Mouse (Mus musculus) heart, postnatal 0 days (tissue): ENCODE results near the gene Snai1. TPM values are rescaled to one million over a fixed set of nuclear protein-coding genes. Genes with fewer than 3 reads are reported as not detected.

ENCODE experiments used
- ATAC-seq: fragments of 200-750 bp; cut with Nextera tagmentation; 2 replicates; pipeline ENCODE4 v1.8.0; 2017; ENCODE audit warnings: low read depth, moderate number of reproducible peaks, moderate library complexity; ENCODE audit not compliant: insufficient read depth
- DNase-seq: peaks from one replicate; pipeline ENCODE4 v3.0.0-alpha.2; 2016; ENCODE audit warnings: low spot score
- H3K27ac ChIP-seq: fragments of 300-500 bp; sonication (generic); 2 replicates; pipeline ENCODE4 v1.5.1; 2014; ENCODE audit warnings: low read depth, mild to moderate bottlenecking
- H3K27me3 ChIP-seq: fragments of 300-500 bp; sonication (generic); 2 replicates; pipeline ENCODE4 v1.6.1; 2014; ENCODE audit warnings: low read length, mixed read lengths; ENCODE audit not compliant: control insufficient read depth, insufficient read depth
- H3K36me3 ChIP-seq: fragments of 300-500 bp; sonication (generic); replicated peaks from 2 replicates; pipeline ENCODE4 v1.6.1; 2014; ENCODE audit warnings: low read length, mixed read lengths; ENCODE audit not compliant: control insufficient read depth, insufficient read depth
- H3K4me1 ChIP-seq: fragments of 300-500 bp; sonication (generic); 2 replicates; pipeline ENCODE4 v1.6.1; 2014; ENCODE audit warnings: antibody characterized with exemption; ENCODE audit not compliant: control insufficient read depth, insufficient read depth
- H3K4me2 ChIP-seq: fragments of 300-500 bp; sonication (generic); 2 replicates; pipeline ENCODE4 v1.6.1; 2014; ENCODE audit warnings: low read depth, mild to moderate bottlenecking, low read length, moderate library complexity
- H3K4me3 ChIP-seq: fragments of 300-500 bp; sonication (generic); 2 replicates; pipeline ENCODE4 v1.5.1; 2014; ENCODE audit warnings: low read depth, low read length
- H3K9ac ChIP-seq: fragments of 300-500 bp; sonication (generic); replicated peaks from 2 replicates; pipeline ENCODE4 v1.6.1; 2014; ENCODE audit warnings: low read depth, low read length, mixed read lengths
- H3K9me3 ChIP-seq: fragments of 300-500 bp; sonication (generic); replicated peaks from 2 replicates; pipeline ENCODE4 v1.6.1; 2016; ENCODE audit warnings: low read length; ENCODE audit not compliant: control insufficient read depth
- CTCF ChIP-seq: IDR thresholded peaks from 2 replicates; pipeline ENCODE4 v1.5.1; 2016; ENCODE audit warnings: antibody characterized with exemption, control low read depth, low read depth
- EP300 ChIP-seq: IDR thresholded peaks from 2 replicates; pipeline ENCODE4 v1.6.1; 2016; ENCODE audit warnings: antibody characterized with exemption, low read depth
- WGBS: fragments of 180-500 bp; shearing (Covaris S2); extraction: QIAGEN DNeasy Blood & Tissue Kit; methylation state at CpG from one replicate; pipeline ENCODE4 v1.1.7; 2014; 5-methylcytosine and 5-hydroxymethylcytosine counted together
- polyA plus RNA-seq: library from polyadenylated mRNA; unstranded; fragments of >200 nt; fragmentation: Nextera tagmentation; extraction: Ambion mirVana; gene quantifications from 2 replicates; pipeline ENCODE4 v1.2.1, GENCODE M21; 2015
- total RNA-seq: library from RNA; depleted of rRNA; stranded (reverse); fragments of >200 nt; gene quantifications from 2 replicates; pipeline ENCODE4 v1.2.3, GENCODE M21; 2014; ENCODE audit warnings: low replicate concordance; rRNA removed

Gene Snai1
- total and polyA plus RNA-seq, 2 experiments from 2014 or later = 6.0 TPM; not detected in 1

GRCm38 (mm10) chr2:167583161-167583952, 45.4 kb downstream of the Snai1 start:
- Histone ChIP-seq H3K36me3 (no peaks in the 10 kb centered on the region), H3K4me1 (peaks cover 10% of the 10 kb centered on the region; the same call in 1 of the 2 replicates), H3K27ac (peak overlapping the region; percentile 26), H3K27me3 (no peaks in the 10 kb centered on the region), H3K4me2 (no peak overlapping the region), H3K9me3 (no peaks in the 10 kb centered on the region), H3K4me3 (no peak overlapping the region), H3K9ac (peak overlapping the region; percentile 29; the same call in 1 of the 2 replicates)
- DNase-seq (no peak), ATAC-seq (0 out of 2 replicates have a peak, but pooled peaks have one; percentile 36)
- TF ChIP-seq CTCF (no peak), EP300 (no peak)
- WGBS = 26% methylated on average over 10 of the region's 10 CpGs

GRCm38 (mm10) chr2:167585273-167585672, 47.3 kb downstream of the Snai1 start:
- H3K4me3 ChIP-seq = no peak overlapping the region
- DNase-seq = no peak
- no peak for TF ChIP-seq CTCF
- no peak for TF ChIP-seq EP300
- no peak overlapping the region for H3K4me2 ChIP-seq
- peaks cover 10% of the 10 kb centered on the region; the same call in 1 of the 2 replicates for H3K4me1 ChIP-seq
- no peak overlapping the region for H3K9ac ChIP-seq
- H3K36me3 ChIP-seq = no peaks in the 10 kb centered on the region
- 68% methylated on average over 2 of the region's 2 CpGs for WGBS
- ATAC-seq = no peak
- no peaks in the 10 kb centered on the region for H3K27me3 ChIP-seq
- H3K27ac ChIP-seq = no peak overlapping the region
- no peaks in the 10 kb centered on the region for H3K9me3 ChIP-seq

- WGBS = 41% methylated on average over 8 of the region's 8 CpGs
- H3K36me3 ChIP-seq = no peaks in the 10 kb centered on the region
- H3K9ac ChIP-seq = no peak overlapping the region
- peaks cover 10% of the 10 kb centered on the region; the same call in 1 of the 2 replicates for H3K4me1 ChIP-seq
- no peak overlapping the region for H3K4me3 ChIP-seq
- ATAC-seq (no peak), DNase-seq (no peak)
- no peaks in the 10 kb centered on the region for H3K27me3 ChIP-seq
- TF ChIP-seq EP300 (no peak), CTCF (no peak)
- no peak overlapping the region for H3K4me2 ChIP-seq
- H3K27ac ChIP-seq = peak overlapping the region; percentile 48
- no peaks in the 10 kb centered on the region for H3K9me3 ChIP-seq
Observed at GRCm38 (mm10) chr2:167586041-167586440, 48.0 kb downstream of the Snai1 start.

GRCm38 (mm10) chr2:167586976-167587375, 49.0 kb downstream of the Snai1 start:
- Histone ChIP-seq H3K4me2 (no peak overlapping the region), H3K4me3 (no peak overlapping the region), H3K4me1 (peaks cover 10% of the 10 kb centered on the region; the same call in 1 of the 2 replicates), H3K27me3 (no peaks in the 10 kb centered on the region), H3K27ac (peak overlapping the region; percentile 48; the same call in 1 of the 2 replicates), H3K9ac (no peak overlapping the region), H3K36me3 (no peaks in the 10 kb centered on the region), H3K9me3 (no peaks in the 10 kb centered on the region)
- ATAC-seq (no peak), DNase-seq (no peak)
- 43% methylated on average over 9 of the region's 9 CpGs for WGBS
- TF ChIP-seq EP300 (no peak), CTCF (no peak)

- Histone ChIP-seq H3K4me3 (peak overlapping the region; percentile 34), H3K27ac (peak overlapping the region; percentile 91), H3K4me2 (peak overlapping the region; percentile 55), H3K9me3 (no peaks in the 10 kb centered on the region), H3K36me3 (no peaks in the 10 kb centered on the region), H3K4me1 (peaks cover 3% of the 10 kb centered on the region), H3K9ac (peak overlapping the region; percentile 58), H3K27me3 (no peaks in the 10 kb centered on the region)
- 0 out of 2 replicates have a peak, but pooled peaks have one; percentile 11 for TF ChIP-seq CTCF
- TF ChIP-seq EP300 = no peak
- 30% methylated on average over 21 of the region's 21 CpGs for WGBS
- DNase-seq = peak; percentile 40
- peak; percentile 55 for ATAC-seq
Observed at GRCm38 (mm10) chr2:167588774-167589577, 51.0 kb downstream of the Snai1 start.

Other genes starting within 250 kb of the Snai1 start
- 24.2 and 30.1 TPM in 2 replicates for gene B4galt5, start 189.0 kb upstream of the Snai1 start, total RNA-seq
- gene B4galt5, start 189.0 kb upstream of the Snai1 start, polyA plus RNA-seq = 6.5 and 7.5 TPM in 2 replicates
- gene Slc9a8, start 116.5 kb upstream of the Snai1 start, total RNA-seq = 31.9 and 51.5 TPM in 2 replicates
- gene Slc9a8, start 116.5 kb upstream of the Snai1 start, polyA plus RNA-seq = 9.9 and 10.7 TPM in 2 replicates
- 90.0 and 102 TPM in 2 replicates for gene Rnf114, start 45.5 kb upstream of the Snai1 start, total RNA-seq
- gene Rnf114, start 45.5 kb upstream of the Snai1 start, polyA plus RNA-seq = 63.6 and 73.9 TPM in 2 replicates
- 17.2 and 17.6 TPM in 2 replicates for gene Spata2, start 45.3 kb upstream of the Snai1 start, total RNA-seq
- gene Spata2, start 45.3 kb upstream of the Snai1 start, polyA plus RNA-seq = 9.1 and 12.2 TPM in 2 replicates
- 74.5 and 94.6 TPM in 2 replicates for gene Ube2v1, start 93.9 kb downstream of the Snai1 start, total RNA-seq
- 150 and 152 TPM in 2 replicates for gene Ube2v1, start 93.9 kb downstream of the Snai1 start, polyA plus RNA-seq
- gene Gm20431, start 123.3 kb downstream of the Snai1 start, total RNA-seq = 5.8 and 25.5 TPM in 2 replicates
- 2.7 and 5.1 TPM in 2 replicates for gene Gm20431, start 123.3 kb downstream of the Snai1 start, polyA plus RNA-seq
- 43.5 and 50.8 TPM in 2 replicates for gene Cebpb, start 150.7 kb downstream of the Snai1 start, total RNA-seq
- gene Cebpb, start 150.7 kb downstream of the Snai1 start, polyA plus RNA-seq = 4.9 and 5.8 TPM in 2 replicates
- 76.8 and 84.3 TPM in 2 replicates for gene Tmem189, start 151.6 kb downstream of the Snai1 start, total RNA-seq
- 37.6 and 39.3 TPM in 2 replicates for gene Tmem189, start 151.6 kb downstream of the Snai1 start, polyA plus RNA-seq